Mouse (Mus musculus): ENCODE measurements at regions not wholly inside any gene's neighbourhood (a gene's known extent, or its start where the extent isn't known, plus 50 kb on each side); places are given as distances from the start of the nearest gene placed in this dataset.
"Not testable (repeated sequence)": the region's sequence is repeated elsewhere in the genome, so short reads cannot be mapped to it uniquely, and the experiment has no call there.

DNA sequence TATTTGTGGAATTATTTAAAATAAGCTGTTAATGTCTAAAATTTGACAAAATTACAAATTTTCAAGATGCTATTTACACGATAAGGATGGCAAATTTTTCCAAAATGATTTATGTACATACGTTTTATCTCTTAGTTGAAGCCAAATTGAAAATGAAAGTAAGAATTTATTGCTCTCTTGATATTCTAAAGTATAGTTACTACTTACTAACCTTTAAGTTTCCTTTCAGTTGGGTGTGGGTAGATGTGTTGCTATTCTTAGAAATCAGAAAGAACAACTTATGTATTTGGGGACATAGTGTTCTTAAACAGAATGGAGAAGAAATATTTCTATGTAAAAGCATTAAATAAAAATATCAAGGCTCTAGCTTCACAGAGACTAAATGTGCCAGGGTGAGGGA, 142.8 kb upstream of the Slc13a1 start:
- Histone ChIP-seq H3K27ac (replicated peaks in 1 of 2; ENCODE audit: control insufficient read depth in 1 of 2, insufficient read depth in 1 of 2, low read depth in 2 of 2, low read length in 2 of 2) (no peak overlapping the region), H3K4me1 (ENCODE audit: control insufficient read depth in 2 of 2, insufficient read depth in 2 of 2, low read length in 2 of 2) (no peaks in the 10 kb centered on the region), H3K9me3 (ENCODE audit: control insufficient read depth, low read length) (no peaks in the 10 kb centered on the region), H3K27me3 (ENCODE audit: control insufficient read depth, insufficient read depth, low read length) (no peaks in the 10 kb centered on the region), H3K9ac (ENCODE audit: low read length) (no peak overlapping the region), H3K36me3 (ENCODE audit: control insufficient read depth, insufficient read depth, low read length) (no peaks in the 10 kb centered on the region), H3K4me2 (ENCODE audit: low read length) (no peak overlapping the region), H3K4me3 (ENCODE audit: control insufficient read depth in 1 of 2, insufficient read depth in 1 of 2, low read depth in 1 of 2, low read length in 2 of 2) (no peak overlapping the region)
- ATAC-seq (ENCODE audit: insufficient number of reproducible peaks, insufficient read depth, low FRiP score, low read depth): no peak
- 84% methylated on average over 2 of the region's 2 CpGs for WGBS

- Histone ChIP-seq H3K9me3 (ENCODE audit: control insufficient read depth, low read length) (no peaks in the 10 kb centered on the region), H3K9ac (ENCODE audit: low read length) (no peak overlapping the region), H3K36me3 (ENCODE audit: control insufficient read depth, insufficient read depth, low read length) (no peaks in the 10 kb centered on the region), H3K4me2 (ENCODE audit: low read length) (no peak overlapping the region), H3K27me3 (ENCODE audit: control insufficient read depth, insufficient read depth, low read length) (no peaks in the 10 kb centered on the region), H3K27ac (replicated peaks in 1 of 2; ENCODE audit: control insufficient read depth in 1 of 2, insufficient read depth in 1 of 2, low read depth in 2 of 2, low read length in 2 of 2) (no peak overlapping the region), H3K4me3 (ENCODE audit: control insufficient read depth in 1 of 2, insufficient read depth in 1 of 2, low read depth in 1 of 2, low read length in 2 of 2) (no peak overlapping the region), H3K4me1 (ENCODE audit: control insufficient read depth in 2 of 2, insufficient read depth in 2 of 2, low read length in 2 of 2) (no peaks in the 10 kb centered on the region)
- 79% methylated on average over 1 of the region's 1 CpGs for whole genome bisulfite sequencing
- no peak for ATAC-seq (ENCODE audit: insufficient number of reproducible peaks, insufficient read depth, low FRiP score, low read depth)
Measured at GRCm38 (mm10) chr6:24309810-24310209, 141.9 kb upstream of the Slc13a1 start.

GRCm38 (mm10) chr6:24301681-24302080, 133.8 kb upstream of the Slc13a1 start:
- Histone ChIP-seq H3K9ac (ENCODE audit: low read length) (no peak overlapping the region), H3K9me3 (ENCODE audit: control insufficient read depth, low read length) (no peaks in the 10 kb centered on the region), H3K4me2 (ENCODE audit: low read length) (no peak overlapping the region), H3K27ac (replicated peaks in 1 of 2; ENCODE audit: control insufficient read depth in 1 of 2, insufficient read depth in 1 of 2, low read depth in 2 of 2, low read length in 2 of 2) (no peak overlapping the region), H3K4me1 (ENCODE audit: control insufficient read depth in 2 of 2, insufficient read depth in 2 of 2, low read length in 2 of 2) (no peaks in the 10 kb centered on the region), H3K27me3 (ENCODE audit: control insufficient read depth, insufficient read depth, low read length) (no peaks in the 10 kb centered on the region), H3K36me3 (ENCODE audit: control insufficient read depth, insufficient read depth, low read length) (no peaks in the 10 kb centered on the region), H3K4me3 (ENCODE audit: control insufficient read depth in 1 of 2, insufficient read depth in 1 of 2, low read depth in 1 of 2, low read length in 2 of 2) (no peak overlapping the region)
- WGBS: 74% methylated on average over 4 of the region's 4 CpGs
- no peak for ATAC-seq (ENCODE audit: insufficient number of reproducible peaks, insufficient read depth, low FRiP score, low read depth)

DNA sequence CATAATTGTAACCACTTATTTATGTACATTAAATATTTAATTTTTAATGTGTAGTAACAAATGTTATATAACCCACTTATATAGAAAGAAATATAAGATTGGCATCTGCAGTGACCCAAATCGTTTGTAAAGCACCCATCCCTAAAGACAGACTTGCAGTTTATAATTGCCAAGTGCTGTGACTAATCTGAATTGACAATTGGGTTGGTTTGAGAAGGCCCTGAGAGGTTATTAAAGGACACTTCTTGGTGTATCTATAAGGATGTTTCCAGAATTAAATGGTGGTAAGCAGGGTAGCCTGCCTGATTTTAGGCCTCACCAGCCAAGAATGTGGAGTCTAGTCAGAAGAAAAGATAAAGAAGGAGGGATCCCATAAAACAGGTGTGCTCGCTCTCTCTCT, 133.3 kb upstream of the Slc13a1 start:
- ATAC-seq (ENCODE audit: insufficient number of reproducible peaks, insufficient read depth, low FRiP score, low read depth): no peak
- Histone ChIP-seq H3K27me3 (ENCODE audit: control insufficient read depth, insufficient read depth, low read length) (no peaks in the 10 kb centered on the region), H3K4me2 (ENCODE audit: low read length) (no peak overlapping the region), H3K4me3 (ENCODE audit: control insufficient read depth in 1 of 2, insufficient read depth in 1 of 2, low read depth in 1 of 2, low read length in 2 of 2) (no peak overlapping the region), H3K9me3 (ENCODE audit: control insufficient read depth, low read length) (no peaks in the 10 kb centered on the region), H3K36me3 (ENCODE audit: control insufficient read depth, insufficient read depth, low read length) (no peaks in the 10 kb centered on the region), H3K4me1 (ENCODE audit: control insufficient read depth in 2 of 2, insufficient read depth in 2 of 2, low read length in 2 of 2) (no peaks in the 10 kb centered on the region), H3K27ac (replicated peaks in 1 of 2; ENCODE audit: control insufficient read depth in 1 of 2, insufficient read depth in 1 of 2, low read depth in 2 of 2, low read length in 2 of 2) (no peak overlapping the region), H3K9ac (ENCODE audit: low read length) (no peak overlapping the region)
- 84% methylated on average over 2 of the region's 2 CpGs for WGBS

DNA sequence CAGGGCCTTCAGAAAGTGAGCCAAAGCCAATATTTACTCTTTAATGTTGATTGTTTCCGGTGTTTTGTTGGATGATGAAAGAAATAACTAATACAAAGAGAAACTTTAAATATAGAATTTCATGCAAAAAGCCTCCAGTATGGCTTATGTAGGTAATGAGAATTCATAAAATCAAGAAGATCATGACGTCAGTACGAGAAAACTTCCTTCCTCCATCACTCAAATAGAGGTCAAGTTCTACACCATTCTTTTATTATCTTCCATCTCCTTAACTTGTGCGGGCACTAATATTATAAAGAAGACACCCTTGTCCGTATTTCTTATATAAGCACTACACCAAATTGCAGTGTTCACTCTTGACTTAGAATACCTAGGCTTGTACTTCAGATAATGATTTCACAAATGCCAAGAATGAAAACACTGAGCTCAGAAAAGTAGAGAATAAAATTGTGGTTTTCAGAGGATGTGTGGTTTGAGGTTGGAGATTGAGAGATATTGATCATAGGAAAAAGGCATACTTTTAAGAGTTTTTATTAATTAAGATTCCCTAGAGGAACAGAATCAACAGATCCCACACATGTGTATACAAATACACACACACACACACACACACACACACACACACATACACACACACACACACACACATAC, 130.8 kb upstream of the Slc13a1 start:
- Histone ChIP-seq H3K27ac (replicated peaks in 1 of 2; ENCODE audit: control insufficient read depth in 1 of 2, insufficient read depth in 1 of 2, low read depth in 2 of 2, low read length in 2 of 2) (no peak overlapping the region), H3K4me2 (ENCODE audit: low read length) (no peak overlapping the region), H3K9ac (ENCODE audit: low read length) (no peak overlapping the region), H3K27me3 (ENCODE audit: control insufficient read depth, insufficient read depth, low read length) (no peaks in the 10 kb centered on the region), H3K36me3 (ENCODE audit: control insufficient read depth, insufficient read depth, low read length) (no peaks in the 10 kb centered on the region), H3K4me3 (ENCODE audit: control insufficient read depth in 1 of 2, insufficient read depth in 1 of 2, low read depth in 1 of 2, low read length in 2 of 2) (no peak overlapping the region), H3K4me1 (ENCODE audit: control insufficient read depth in 2 of 2, insufficient read depth in 2 of 2, low read length in 2 of 2) (no peaks in the 10 kb centered on the region), H3K9me3 (ENCODE audit: control insufficient read depth, low read length) (no peaks in the 10 kb centered on the region)
- ATAC-seq (ENCODE audit: insufficient number of reproducible peaks, insufficient read depth, low FRiP score, low read depth): no peak
- WGBS: 83% methylated on average over 5 of the region's 5 CpGs

DNA sequence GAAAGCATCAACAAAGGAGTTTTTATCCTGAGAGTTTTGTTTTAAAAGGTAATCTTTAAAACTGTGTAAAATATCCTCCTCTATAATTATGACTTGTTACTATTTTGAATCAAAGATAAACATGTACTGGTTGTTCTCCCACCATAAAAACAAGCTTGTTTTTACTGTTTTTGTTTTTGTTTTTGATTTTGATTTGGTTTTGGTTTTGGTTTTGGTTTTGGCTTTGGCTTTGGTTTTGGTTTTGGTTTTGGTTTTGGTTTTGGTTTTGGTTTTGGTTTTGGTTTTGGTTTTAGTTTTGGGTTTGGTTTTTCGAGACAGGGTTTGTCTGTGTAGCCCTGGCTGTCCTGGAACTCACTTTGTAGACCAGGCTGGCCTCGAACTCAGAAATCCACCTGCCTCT, 120.9 kb upstream of the Slc13a1 start:
- not testable (repeated sequence) for ATAC-seq (ENCODE audit: insufficient number of reproducible peaks, insufficient read depth, low FRiP score, low read depth); H3K9me3 ChIP-seq (ENCODE audit: control insufficient read depth, low read length); H3K4me3 ChIP-seq (ENCODE audit: control insufficient read depth in 1 of 2, insufficient read depth in 1 of 2, low read depth in 1 of 2, low read length in 2 of 2); H3K36me3 ChIP-seq (ENCODE audit: control insufficient read depth, insufficient read depth, low read length); H3K4me2 ChIP-seq (ENCODE audit: low read length); H3K4me1 ChIP-seq (ENCODE audit: control insufficient read depth in 2 of 2, insufficient read depth in 2 of 2, low read length in 2 of 2); H3K27me3 ChIP-seq (ENCODE audit: control insufficient read depth, insufficient read depth, low read length); H3K27ac ChIP-seq (replicated peaks in 1 of 2; ENCODE audit: control insufficient read depth in 1 of 2, insufficient read depth in 1 of 2, low read depth in 2 of 2, low read length in 2 of 2); H3K9ac ChIP-seq (ENCODE audit: low read length)
- 61% methylated on average over 2 of the region's 2 CpGs for WGBS

- H3K9ac ChIP-seq (ENCODE audit: low read length): no peak overlapping the region
- no peaks in the 10 kb centered on the region for H3K27me3 ChIP-seq (ENCODE audit: control insufficient read depth, insufficient read depth, low read length)
- no peak overlapping the region for H3K4me3 ChIP-seq (ENCODE audit: control insufficient read depth in 1 of 2, insufficient read depth in 1 of 2, low read depth in 1 of 2, low read length in 2 of 2)
- H3K36me3 ChIP-seq (ENCODE audit: control insufficient read depth, insufficient read depth, low read length): no peaks in the 10 kb centered on the region
- no peak overlapping the region for H3K27ac ChIP-seq (replicated peaks in 1 of 2; ENCODE audit: control insufficient read depth in 1 of 2, insufficient read depth in 1 of 2, low read depth in 2 of 2, low read length in 2 of 2)
- ATAC-seq (ENCODE audit: insufficient number of reproducible peaks, insufficient read depth, low FRiP score, low read depth): no peak
- 71% methylated on average over 5 of the region's 5 CpGs for WGBS
- H3K4me1 ChIP-seq (ENCODE audit: control insufficient read depth in 2 of 2, insufficient read depth in 2 of 2, low read length in 2 of 2): no peaks in the 10 kb centered on the region
- H3K9me3 ChIP-seq (ENCODE audit: control insufficient read depth, low read length): no peaks in the 10 kb centered on the region
- no peak overlapping the region for H3K4me2 ChIP-seq (ENCODE audit: low read length)
Measured at GRCm38 (mm10) chr6:24272821-24273220, 104.9 kb upstream of the Slc13a1 start.

DNA sequence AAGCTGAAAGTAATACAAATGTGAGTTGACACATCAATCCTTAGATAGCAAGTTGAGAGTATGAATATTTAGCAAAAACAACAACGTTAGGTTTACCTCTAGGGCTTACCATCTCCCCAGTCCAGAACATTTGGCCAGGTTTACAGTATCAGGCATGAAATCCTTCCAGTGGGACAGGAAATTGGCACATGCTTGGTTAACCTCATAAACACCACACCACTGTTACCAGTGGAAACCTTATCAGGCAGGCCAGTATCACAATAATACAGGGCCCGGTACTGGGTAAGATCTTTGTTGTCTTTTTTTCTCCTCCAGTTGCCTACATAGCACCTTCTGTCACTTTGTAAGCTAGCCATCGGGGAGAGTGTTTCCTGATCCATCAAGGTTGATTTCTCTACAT, 101.7 kb upstream of the Slc13a1 start:
- 68% methylated on average over 3 of the region's 3 CpGs for WGBS
- H3K27ac ChIP-seq (replicated peaks in 1 of 2; ENCODE audit: control insufficient read depth in 1 of 2, insufficient read depth in 1 of 2, low read depth in 2 of 2, low read length in 2 of 2): no peak overlapping the region
- no peak overlapping the region for H3K4me2 ChIP-seq (ENCODE audit: low read length)
- no peaks in the 10 kb centered on the region for H3K27me3 ChIP-seq (ENCODE audit: control insufficient read depth, insufficient read depth, low read length)
- no peak overlapping the region for H3K4me3 ChIP-seq (ENCODE audit: control insufficient read depth in 1 of 2, insufficient read depth in 1 of 2, low read depth in 1 of 2, low read length in 2 of 2)
- H3K4me1 ChIP-seq (ENCODE audit: control insufficient read depth in 2 of 2, insufficient read depth in 2 of 2, low read length in 2 of 2): no peaks in the 10 kb centered on the region
- no peak overlapping the region for H3K9ac ChIP-seq (ENCODE audit: low read length)
- H3K9me3 ChIP-seq (ENCODE audit: control insufficient read depth, low read length): no peaks in the 10 kb centered on the region
- H3K36me3 ChIP-seq (ENCODE audit: control insufficient read depth, insufficient read depth, low read length): no peaks in the 10 kb centered on the region
- ATAC-seq (ENCODE audit: insufficient number of reproducible peaks, insufficient read depth, low FRiP score, low read depth): no peak

Data from heart, embryonic 14.5 days (tissue).